Mouse (Mus musculus): ENCODE data around the gene Podnl1. TPM values are rescaled to one million over a fixed set of nuclear protein-coding genes. Genes with fewer than 3 reads are reported as not detected.
A peak's percentile ranks its signal among the peaks of the same experiment; 100 is the strongest.

Podnl1 gene
- total RNA-seq (2021) = under 1 TPM in 1 of 2 experiments, not detected in 1; 0.12 TPM
- long read RNA-seq, experiment 1 = 0 reads
- long read RNA-seq, experiment 2 = 0 reads

- peak in 1 of 2 experiments; percentile 30 for DNase-seq
- intact Hi-C loops (cut with DNase I) = no loop called here
Measured at GRCm38 (mm10) chr8:84125656-84126055, at the start of gene Podnl1. TSS of gene Podnl1 (plus strand) at chr8:84125989.

- intact Hi-C loops (cut with DNase I) = no loop called here
- DNase-seq = no peak
Measured at GRCm38 (mm10) chr8:84076412-84076811, 49.4 kb upstream of the Podnl1 start.

GRCm38 (mm10) chr8:84076849-84077248 is 48.9 kb upstream of the Podnl1 start:
- intact Hi-C loops (cut with DNase I) = no loop called here
- DNase-seq = no peak

GRCm38 (mm10) chr8:84079206-84079605 is 46.6 kb upstream of the Podnl1 start:
- intact Hi-C loops (cut with DNase I) = no loop called here
- no peak for DNase-seq

- intact Hi-C loops (cut with DNase I) = no loop called here
- no peak for DNase-seq
Measured at GRCm38 (mm10) chr8:84083829-84084241, 42.0 kb upstream of the Podnl1 start.

- DNase-seq = no peak
- intact Hi-C loops (cut with DNase I) = no loop called here
Measured at GRCm38 (mm10) chr8:84084341-84085115, 41.3 kb upstream of the Podnl1 start.

GRCm38 (mm10) chr8:84087156-84087555 is 38.6 kb upstream of the Podnl1 start:
- DNase-seq = no peak
- intact Hi-C loops (cut with DNase I) = no loop called here

GRCm38 (mm10) chr8:84087821-84088220 is 38.0 kb upstream of the Podnl1 start:
- intact Hi-C loops (cut with DNase I) = no loop called here
- no peak for DNase-seq

- DNase-seq = no peak
- intact Hi-C loops (cut with DNase I) = no loop called here
Measured at GRCm38 (mm10) chr8:84089277-84089676, 36.5 kb upstream of the Podnl1 start.

GRCm38 (mm10) chr8:84090585-84090984 is 35.2 kb upstream of the Podnl1 start:
- peak in 1 of 2 experiments; percentile 35 for DNase-seq
- intact Hi-C loops (cut with DNase I) = no loop called here

- no peak for DNase-seq
- intact Hi-C loops (cut with DNase I) = no loop called here
Measured at GRCm38 (mm10) chr8:84096061-84096460, 29.7 kb upstream of the Podnl1 start.

GRCm38 (mm10) chr8:84098376-84098775 is 27.4 kb upstream of the Podnl1 start:
- no peak for DNase-seq
- intact Hi-C loops (cut with DNase I) = no loop called here

- intact Hi-C loops (cut with DNase I) = no loop called here
- no peak for DNase-seq
Measured at GRCm38 (mm10) chr8:84101476-84102270, 24.1 kb upstream of the Podnl1 start.

- no peak for DNase-seq
Measured at GRCm38 (mm10) chr8:84103601-84104000, 22.2 kb upstream of the Podnl1 start.

GRCm38 (mm10) chr8:84104221-84104620 is 21.6 kb upstream of the Podnl1 start:
- DNase-seq = no peak
- intact Hi-C loops (cut with DNase I) = no loop called here

More at GRCm38 (mm10) chr8:84103601-84104000, 22.2 kb upstream of the Podnl1 start:
- intact Hi-C loops (cut with DNase I) = no loop called here

- peak; percentile 97 for DNase-seq
- intact Hi-C loops (cut with DNase I) = loop anchor here (5.0 kb wide), 1 partner anchor 63 kb away; the partner anchor contains the start of genes Il27ra and Rln3
Measured at GRCm38 (mm10) chr8:84104697-84105609, 20.8 kb upstream of the Podnl1 start, which contains the start of gene Dcaf15. TSS of gene Dcaf15 (minus strand) at chr8:84104768.

- intact Hi-C loops (cut with DNase I) = loop anchor here (5.0 kb wide), 1 partner anchor 63 kb away; the partner anchor contains the start of genes Il27ra and Rln3
- DNase-seq = no peak
Measured at GRCm38 (mm10) chr8:84105676-84106075, 20.1 kb upstream of the Podnl1 start.

- DNase-seq = no peak
- intact Hi-C loops (cut with DNase I) = loop anchor here (5.0 kb wide), 1 partner anchor 64 kb away; the partner anchor contains the start of genes Il27ra and Rln3
Measured at GRCm38 (mm10) chr8:84106216-84107040, 19.4 kb upstream of the Podnl1 start.

- no peak for DNase-seq
- intact Hi-C loops (cut with DNase I) = no loop called here
Measured at GRCm38 (mm10) chr8:84115646-84116045, 10.1 kb upstream of the Podnl1 start.

All from heart, postnatal 14 days (tissue).